Mouse (Mus musculus) stomach, postnatal 0 days (tissue): ENCODE results near the gene Pccb.

Source experiments
- CTCF ChIP-seq: IDR thresholded peaks from 2 replicates; pipeline ENCODE4 v1.5.1; 2016; ENCODE audit warnings: antibody characterized with exemption, low read depth, mild to moderate bottlenecking, moderate library complexity
- EP300 ChIP-seq: optimal IDR thresholded peaks from 2 replicates; pipeline ENCODE3; 2016; ENCODE audit warnings: antibody characterized with exemption

DNA sequence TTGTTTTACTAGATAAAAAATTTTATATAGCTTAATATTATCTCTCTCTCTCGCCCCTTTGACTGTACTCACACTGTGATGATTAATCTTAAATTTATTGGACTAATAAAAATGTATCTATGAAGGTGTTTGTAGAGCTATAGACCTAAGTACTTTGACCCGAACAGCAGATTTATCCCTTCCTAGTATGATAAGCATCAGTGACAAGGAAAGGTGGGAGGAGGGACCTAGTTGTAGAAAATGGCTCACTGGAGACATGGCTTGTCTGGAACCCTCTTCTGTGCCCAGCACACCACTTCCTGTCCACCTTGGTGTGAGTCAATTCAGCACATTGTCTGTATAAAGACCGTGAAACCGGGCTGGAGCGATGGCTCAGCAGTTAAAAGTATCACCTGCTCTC is 44.1 kb downstream of the Pccb start:
- TF ChIP-seq CTCF (no peak), EP300 (no peak)
